Mouse (Mus musculus): Measurements from ENCODE around the gene Chaf1b. TPM values are rescaled to one million over a fixed set of nuclear protein-coding genes. Genes with fewer than 3 reads are reported as not detected.

Gene Chaf1b
- polyA plus RNA-seq (2012; fragmentation: generic; extraction: Trizol) = 10 to 100 TPM; 11.5 to 57.3 TPM

GRCm38 (mm10) chr16:93883423-93884085, at the start of gene Chaf1b:
Chaf1b (plus strand) TSS chr16:93883901.

Other genes with a start within 250 kb of the Chaf1b start
- 10 to 100 TPM; 11.8 to 24.5 TPM for gene Cbr3, start 200.7 kb upstream of the Chaf1b start, polyA plus RNA-seq (2012; fragmentation: generic; extraction: Trizol)
- 10 to 100 TPM in 1 of 2 experiments, 1 to 10 TPM in 1; 2.4 to 15.0 TPM for gene Dop1b, start 172.0 kb upstream of the Chaf1b start, polyA plus RNA-seq (2012; fragmentation: generic; extraction: Trizol)
- gene Morc3, start 51.8 kb upstream of the Chaf1b start, polyA plus RNA-seq (2012; fragmentation: generic; extraction: Trizol) = 1 to 10 TPM in 1 of 2 experiments, under 1 TPM in 1; 0.19 to 3.6 TPM
- gene Cldn14, start 124.9 kb downstream of the Chaf1b start, polyA plus RNA-seq (2012; fragmentation: generic; extraction: Trizol) = not detected
- 1 to 10 TPM in 1 of 2 experiments, under 1 TPM in 1; 0.80 to 5.0 TPM for gene Sim2, start 201.0 kb downstream of the Chaf1b start, polyA plus RNA-seq (2012; fragmentation: generic; extraction: Trizol)